Mouse (Mus musculus) right cerebral cortex, adult 2 months (tissue): ENCODE measurements around the gene Slc7a1.

Experiments used
- DNase-seq, 2 experiments: peaks; one replicate each; pipeline ENCODE4 v3.0.0; 2021 to 2022; ENCODE audit warnings: low spot score in 2 of 2

Gene Slc7a1

DNA sequence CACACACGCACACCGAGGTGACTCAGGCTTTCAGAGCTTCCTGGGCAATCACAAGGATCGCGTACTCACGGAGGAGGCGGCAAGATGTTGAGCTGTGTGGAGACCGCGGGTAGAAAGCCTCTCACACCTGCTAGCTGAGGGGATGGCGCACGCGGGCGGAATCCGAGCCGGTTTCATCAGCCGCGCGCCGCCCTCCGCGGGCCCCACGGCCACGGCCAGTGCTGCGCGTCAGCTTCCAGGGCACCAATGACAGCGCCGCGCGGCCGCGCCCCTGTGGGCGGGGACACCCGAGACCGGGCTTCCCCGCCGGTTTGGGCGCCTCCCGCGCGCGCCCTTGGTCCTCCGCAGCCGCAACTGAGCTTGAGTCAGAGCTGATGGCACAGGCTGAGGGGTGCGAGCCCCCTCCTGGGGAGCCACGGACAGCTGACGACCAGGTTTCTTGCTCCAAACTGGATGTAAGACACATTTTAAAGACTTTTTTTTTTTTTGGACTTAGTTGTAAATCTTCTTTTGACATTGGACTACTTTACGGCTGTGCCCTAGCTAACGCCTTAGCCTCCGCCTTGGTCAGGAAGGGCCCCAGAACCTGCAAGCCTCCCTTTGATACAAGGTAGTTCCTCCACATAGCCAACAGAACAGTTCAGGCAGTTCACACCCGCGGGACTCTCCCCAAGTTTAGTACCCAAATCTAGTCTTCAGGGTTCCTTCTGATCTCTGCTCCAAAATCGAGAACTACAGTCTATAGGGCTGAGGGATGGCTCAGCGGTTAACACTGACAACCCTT, at the start of gene Slc7a1:
Gene Slc7a1, minus strand, starts transcription at position 245 of the 784 bp plus-strand sequence.
- DNase-seq, result peak; percentile 89 to 92

DNA sequence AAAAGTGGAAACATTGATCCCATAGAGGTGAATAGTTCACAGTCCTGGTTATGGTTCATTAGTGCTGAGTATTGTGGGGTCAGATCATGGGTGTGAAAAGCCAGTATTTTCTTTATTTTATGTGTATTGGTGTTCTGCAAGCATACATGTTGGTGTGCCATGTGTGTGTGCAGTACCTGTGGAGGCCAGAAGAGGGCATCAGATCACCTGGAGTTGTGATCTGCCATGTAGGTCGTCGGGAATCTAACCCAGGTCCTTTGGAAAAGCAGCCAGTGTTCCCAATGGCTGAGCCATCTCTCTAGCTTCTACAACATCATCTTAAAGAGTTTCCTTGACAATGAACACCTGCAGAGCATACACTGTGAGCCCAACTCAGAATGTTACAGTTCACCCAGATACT, 45.3 kb upstream of the Slc7a1 start:
- no peak for DNase-seq

DNA sequence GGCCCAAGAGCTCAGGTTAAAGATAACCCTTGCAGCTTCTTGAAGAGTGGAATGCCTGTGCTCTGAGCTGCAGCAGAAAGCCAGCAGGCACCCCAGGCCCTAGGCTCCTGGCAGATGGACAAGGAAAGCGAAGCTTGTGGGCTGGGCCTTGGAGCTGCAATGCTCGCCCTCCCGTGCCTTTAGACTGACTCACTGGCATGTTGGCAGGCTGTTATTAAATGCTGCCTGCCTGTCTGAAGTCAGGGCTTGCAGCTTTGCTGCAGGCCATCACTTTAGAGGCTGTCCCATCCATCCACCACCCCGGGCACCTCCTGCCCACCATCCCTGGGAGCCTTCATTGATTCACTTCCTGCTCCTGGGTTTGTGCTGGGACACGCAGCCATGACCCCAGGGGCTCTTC, 44.0 kb upstream of the Slc7a1 start:
- no peak for DNase-seq

DNA sequence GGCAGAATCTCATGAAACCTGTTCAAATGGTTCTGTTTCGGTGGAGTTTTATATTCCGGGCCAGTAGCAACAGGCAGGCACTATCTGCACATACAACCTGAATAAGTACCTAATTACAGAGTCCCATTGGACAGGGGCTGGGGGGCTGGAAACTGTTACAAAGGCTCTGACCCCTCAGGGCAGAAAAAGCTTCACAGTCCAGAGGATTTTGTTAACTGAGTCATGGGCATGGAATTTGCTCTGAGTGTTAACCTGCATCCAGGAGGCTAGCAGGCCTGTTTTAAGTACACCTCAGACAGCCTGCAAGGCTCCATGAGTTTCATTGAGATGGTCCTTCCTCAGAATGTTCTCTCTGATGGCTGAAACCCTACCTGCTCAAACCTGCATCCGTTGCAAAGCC, 36.0 kb upstream of the Slc7a1 start:
- no peak for DNase-seq

DNA sequence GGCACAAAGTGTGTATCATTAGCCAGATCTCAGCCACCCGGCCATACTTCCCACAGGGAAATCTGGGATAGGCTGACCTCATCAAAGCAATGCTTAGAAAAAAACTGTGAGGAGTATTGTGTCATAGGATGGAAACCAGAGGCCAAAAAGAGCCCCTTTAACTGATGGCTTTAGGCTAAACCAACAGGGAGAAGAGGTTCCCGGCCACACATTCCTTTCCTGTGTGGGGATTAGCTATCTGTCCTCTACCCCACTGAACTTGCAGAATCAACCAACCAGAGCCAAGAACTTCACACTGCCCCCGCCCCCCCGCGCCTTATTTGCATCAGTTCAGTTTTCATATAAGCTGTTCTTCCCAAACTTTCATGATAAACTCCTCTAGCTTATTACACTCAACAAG, 32.4 kb upstream of the Slc7a1 start:
- DNase-seq, result no peak

DNA sequence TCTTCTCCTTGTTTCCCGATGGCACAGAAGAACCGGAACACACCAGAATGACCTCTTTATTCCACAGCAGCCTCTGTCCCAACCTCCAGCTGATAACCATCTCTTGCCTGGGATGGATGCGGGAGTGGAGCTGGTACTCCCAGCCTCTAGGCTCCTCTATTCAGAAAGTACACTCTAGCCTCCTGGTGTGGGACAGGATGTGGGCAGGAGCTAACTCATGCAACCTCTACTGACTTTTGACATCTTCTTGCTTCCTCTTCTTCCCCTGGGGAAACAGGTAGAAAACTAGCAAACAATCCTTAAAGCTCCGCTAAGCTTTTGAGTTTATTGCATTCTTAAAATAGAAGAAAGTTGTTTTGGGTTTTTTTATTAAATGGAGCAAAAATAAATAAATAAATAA, 29.1 kb upstream of the Slc7a1 start:
- DNase-seq, result no peak

DNA sequence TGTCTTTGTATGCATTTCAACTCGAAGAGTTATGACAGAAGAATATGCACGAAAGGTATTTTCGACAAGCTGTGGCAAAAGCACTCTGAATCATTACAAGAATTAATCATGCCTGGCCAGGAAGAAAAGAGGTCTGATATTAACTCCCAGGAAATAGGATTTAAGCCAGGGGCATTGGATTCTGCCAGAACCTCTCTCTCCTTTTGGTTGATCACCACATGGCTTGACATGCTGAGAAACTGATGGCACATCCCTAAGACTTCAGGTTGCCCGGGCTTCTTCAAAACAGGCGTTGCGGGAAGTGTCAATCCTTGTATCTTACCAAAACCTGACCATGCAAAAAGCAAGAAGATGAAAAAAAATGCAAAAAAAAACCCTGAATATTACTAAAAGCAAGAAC, 25.4 kb upstream of the Slc7a1 start:
- DNase-seq, result no peak

DNA sequence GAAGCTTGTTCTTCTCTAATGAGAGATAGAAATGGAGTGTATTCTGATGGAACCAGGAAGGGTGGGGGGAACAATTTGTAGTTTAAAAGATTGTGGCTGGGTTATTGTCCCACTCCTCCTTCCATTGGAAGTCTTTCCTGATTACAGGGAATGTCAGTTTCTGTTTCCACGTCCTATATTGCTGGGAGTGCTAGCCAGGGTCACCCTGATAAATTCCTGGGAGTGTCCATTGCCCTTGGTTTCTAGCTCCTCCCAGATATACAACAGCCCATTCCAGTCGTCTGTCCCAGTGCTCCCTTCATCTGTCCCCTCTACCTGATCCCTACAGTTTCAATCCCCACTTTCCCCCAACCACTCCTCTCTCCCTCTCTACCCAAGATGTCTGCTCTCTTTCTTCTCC, 21.6 kb upstream of the Slc7a1 start:
- no peak for DNase-seq

DNA sequence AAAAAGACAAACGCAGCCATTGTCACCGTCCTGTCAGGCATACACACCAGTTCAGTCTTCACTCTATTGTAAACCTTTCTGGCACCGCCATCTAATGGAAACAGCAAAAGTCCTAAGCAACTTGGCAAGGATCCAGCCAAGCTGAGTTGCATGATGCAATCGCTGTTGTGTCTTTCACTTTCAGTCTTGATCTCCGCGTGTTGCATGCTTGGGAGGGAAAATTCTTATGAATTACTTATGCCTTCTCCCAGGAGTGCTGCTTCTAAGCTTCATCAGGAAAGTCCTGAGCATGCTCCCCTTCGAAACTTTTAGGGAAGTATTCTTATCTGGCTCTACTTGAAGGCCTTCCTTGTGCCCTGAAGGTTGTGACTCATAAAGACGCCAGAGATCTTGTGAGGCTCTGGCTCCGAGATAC, 19.4 kb upstream of the Slc7a1 start:
- DNase-seq, result peak in 1 of 2 experiments; percentile 11

DNA sequence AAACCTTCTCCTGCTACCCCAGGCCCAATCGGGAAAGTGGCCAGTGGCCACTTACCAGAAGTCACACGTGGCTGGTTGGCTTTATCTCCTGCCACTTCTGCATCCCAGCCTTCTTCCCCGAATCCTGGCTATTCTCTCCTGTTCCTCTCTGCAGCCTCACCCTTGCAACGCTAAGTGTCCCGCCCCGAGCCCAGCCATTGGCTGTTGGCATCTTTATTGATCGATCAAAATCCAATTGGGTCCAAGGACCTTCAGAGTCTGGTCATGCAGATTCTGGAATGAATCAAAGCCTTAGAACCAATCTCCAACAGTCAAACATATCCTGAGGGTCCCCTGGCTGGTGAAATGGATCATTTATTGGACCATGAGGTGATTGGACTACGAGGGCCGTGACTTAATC, 18.7 kb upstream of the Slc7a1 start:
- no peak for DNase-seq

DNA sequence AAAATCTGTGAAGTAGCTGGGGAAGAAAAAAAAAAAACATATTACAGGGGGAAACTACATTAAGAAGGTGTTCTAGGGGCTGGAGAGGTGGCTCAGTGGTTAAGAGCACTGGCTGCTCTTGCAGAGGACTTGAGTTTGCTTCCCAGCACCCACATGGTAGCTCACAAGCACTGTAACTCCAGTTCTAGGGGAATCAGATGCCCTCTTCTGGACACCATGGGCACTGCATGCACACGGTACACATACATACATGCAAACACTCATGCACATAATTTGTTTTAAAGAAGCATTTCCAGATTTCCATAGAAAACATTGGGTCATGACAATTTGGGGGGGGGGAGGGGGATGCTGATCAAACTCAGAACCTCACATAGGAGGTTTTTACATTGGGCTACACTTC, 18.1 kb upstream of the Slc7a1 start:
- DNase-seq, result no peak

DNA sequence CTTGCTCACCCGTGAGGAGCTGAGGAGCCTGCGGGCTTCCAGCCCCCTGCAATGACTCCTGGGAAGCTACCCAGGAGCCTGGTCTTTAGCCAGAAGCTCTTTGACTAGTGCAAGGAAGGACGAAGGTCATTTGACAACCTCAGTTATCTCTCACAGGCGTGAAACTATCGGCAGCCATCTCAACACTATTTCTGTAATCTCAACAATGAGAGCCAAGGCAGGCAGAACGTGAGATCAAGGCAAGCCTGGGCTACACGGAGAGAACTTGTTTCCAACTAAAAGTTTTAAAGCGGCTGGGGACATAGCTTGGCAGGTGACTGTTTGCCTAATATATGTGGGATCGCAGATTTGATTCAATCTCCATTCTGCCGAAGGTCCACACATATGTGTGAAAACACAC, 16.8 kb upstream of the Slc7a1 start:
- no peak for DNase-seq

DNA sequence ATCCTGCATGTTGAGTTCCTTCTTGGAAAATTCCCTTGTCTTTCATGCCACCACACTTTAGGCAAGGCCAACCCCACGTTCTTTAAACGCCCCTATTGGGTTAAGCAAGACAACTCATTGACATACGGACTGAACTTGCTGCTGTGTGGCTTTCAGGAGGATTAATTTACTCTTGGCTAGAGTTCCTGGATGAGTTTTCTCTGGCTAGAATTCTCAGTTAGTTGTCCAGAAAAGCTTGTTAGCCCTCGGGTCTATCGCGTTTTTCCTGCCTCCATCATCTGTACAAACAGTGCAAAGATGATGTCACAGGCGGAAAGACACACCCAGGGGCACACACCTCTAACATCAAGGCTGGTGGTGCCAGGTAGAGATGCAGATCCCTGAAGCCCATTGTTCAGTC, 14.5 kb upstream of the Slc7a1 start:
- DNase-seq, result no peak

DNA sequence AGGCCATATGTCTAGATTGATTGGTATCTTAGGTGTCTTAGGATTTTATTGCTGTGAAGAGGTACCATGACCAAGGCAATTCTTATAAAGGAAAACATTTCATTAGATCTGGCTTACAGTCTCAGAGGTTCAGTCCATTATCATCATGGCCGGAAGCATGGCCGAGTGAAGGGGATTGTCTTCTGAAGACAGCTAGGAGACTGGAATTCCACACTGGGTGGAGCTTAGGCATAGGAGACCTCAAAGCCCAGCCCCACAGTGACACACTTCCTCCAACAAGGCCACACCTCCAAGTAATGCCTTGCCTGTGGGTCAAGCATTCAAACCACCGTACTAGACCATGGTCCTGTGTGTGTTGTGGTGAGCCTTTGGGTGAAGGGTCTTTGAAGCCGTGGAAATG, 12.8 kb upstream of the Slc7a1 start:
- no peak for DNase-seq

DNA sequence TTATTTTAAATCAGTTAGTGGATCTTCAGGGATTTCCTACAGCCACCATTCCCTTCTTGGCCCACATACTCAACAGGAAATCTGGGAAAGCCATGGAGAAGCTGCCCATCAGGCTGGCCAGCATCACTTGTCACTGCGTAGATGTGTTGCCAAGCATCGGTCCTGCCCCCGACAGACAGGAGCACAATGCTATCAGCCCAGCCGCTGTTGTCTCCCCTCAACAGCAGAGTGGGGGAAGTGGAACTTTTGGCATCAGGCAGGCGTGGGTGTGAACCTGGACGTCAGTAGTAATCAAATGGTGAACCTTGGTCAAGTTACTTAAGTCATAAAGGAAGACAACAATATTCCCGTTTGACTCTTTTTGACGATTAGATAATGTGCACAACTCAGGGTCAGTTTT, 9.8 kb upstream of the Slc7a1 start:
- DNase-seq, result no peak

DNA sequence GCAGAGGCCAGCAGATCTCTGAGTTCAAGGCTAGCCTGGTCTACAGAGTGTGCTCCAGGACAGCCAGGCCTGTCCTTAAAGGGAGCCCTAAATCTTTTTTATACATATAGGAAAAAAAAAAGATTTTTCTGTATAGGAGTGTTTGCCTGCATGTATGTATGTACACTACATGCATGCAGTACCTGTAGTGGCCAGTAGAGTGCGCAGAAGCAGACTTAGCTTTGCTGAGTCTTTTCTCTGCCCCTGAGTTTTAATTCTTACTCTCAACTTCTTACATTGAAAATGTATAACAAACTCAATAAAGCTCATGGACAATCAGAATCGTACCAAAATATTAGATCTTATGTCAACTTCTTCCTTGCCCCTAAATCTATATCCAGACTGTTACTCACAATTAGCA, 7.2 kb upstream of the Slc7a1 start:
- DNase-seq, result no peak

DNA sequence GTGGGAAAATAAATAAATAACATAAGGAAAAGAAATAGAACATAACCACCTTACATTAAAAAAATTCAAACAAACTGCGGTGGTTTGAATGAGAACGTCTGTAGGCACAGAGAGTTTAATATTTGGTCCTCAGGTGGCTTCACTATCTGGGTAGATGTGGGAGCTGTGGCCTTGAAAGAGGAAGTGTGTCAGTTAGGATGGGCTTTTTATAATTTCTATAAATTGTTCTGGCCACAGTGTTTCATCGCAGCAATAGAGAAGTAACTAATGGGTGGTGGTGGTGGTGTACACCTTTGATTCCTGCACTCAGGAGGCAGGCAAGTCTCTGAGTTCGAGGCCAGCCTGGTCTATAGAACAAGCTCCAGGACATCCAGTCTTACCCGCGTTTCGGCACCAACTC, 4.8 kb upstream of the Slc7a1 start:
- no peak for DNase-seq

DNA sequence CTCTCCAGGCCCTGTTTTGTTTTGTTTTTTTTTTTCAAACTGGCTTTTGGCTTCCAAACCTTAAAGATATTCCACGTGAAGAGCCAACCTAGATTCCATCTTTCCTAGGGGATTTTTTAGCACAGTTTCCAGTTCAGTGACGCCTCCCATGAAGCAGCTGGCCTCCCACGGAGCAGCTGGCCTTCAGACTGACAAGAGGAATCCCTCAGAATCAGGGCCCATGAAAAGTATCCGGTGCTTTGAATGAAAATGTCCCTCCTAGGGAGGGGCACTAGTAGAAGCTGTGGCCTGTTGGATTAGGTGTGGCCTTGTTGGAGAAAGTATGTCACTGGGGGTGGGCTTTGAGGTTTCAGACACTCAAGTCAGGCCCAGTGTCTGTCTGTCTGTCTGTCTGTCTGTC, 2.9 kb upstream of the Slc7a1 start:
- DNase-seq, result peak in 1 of 2 experiments; percentile 23

DNA sequence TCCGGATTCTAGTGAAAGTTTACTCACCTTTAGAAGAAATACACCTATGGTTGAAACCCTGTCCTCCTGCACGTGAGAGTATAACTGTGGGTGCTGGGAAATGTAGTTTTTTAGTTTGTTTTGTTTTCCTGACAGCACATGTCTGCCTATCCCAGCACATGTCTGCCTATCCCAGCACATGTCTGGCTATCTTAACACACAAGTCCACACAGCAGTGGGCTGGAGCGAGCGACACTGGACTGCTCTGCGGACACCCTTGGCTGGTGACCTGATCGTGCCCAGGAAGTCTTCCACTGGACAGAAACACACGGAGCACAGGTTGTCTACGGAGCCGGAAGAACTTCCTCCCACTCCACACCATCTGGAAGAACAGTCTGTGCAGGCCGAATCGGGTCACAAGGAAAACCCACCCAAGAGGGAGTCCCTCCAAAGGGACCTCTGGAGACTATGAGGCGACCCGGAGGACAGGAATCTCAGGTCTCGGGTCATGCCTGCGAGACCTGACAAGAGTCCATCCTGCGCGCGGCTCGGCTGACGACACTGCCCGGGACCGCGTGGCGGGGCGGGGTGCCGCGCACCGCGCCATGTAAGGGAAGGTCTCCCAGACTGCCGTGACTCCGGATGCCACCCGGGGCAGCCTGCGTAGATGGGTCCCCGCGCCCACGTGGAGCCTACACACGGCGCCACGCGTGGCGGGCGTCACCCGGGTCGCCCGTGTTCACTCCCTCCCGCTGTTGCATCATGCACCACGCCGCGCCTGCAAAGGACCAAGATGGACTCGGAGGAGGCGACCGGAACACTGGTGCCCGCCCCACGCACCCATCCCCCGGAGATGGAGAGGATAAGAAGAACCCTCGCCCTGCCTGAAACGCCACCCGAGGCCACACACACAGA, 691 bp downstream of the Slc7a1 start:
- peak; percentile 21 to 51 for DNase-seq

DNA sequence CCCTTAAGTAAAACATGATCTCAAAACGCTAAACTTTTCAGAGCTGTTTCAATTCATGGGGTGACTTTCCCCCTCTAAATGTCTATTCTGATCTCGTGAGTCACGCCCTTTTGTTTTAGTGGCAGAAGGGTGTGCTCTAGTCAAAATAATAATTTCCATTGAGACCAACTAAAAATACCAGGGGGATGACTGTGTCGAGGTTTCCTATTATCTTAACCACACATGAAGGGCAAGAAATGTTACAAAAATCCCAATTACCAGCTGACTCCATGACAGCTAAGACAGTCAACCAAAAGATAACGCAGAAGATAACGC, 1.3 kb downstream of the Slc7a1 start:
- DNase-seq, result no peak

DNA sequence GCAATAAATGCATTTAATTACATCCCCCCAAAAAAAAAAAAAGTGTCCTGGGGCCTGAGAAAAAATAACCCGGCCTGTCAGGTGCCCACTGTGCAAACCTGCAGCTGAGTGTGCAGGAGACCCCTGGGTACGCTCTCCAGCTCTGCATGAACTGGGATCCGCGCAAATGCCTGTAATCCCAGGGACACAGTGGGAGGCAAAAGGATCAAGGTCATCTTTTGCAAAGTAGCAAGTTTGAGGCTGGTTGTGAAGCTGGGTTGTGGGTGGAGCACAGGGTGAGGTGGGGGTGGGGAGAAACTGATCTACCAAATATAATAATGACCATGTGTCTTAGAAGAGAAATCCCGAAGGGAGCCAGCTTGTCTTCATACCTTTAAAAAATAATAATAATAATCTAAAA, 1.8 kb downstream of the Slc7a1 start:
- no peak for DNase-seq

DNA sequence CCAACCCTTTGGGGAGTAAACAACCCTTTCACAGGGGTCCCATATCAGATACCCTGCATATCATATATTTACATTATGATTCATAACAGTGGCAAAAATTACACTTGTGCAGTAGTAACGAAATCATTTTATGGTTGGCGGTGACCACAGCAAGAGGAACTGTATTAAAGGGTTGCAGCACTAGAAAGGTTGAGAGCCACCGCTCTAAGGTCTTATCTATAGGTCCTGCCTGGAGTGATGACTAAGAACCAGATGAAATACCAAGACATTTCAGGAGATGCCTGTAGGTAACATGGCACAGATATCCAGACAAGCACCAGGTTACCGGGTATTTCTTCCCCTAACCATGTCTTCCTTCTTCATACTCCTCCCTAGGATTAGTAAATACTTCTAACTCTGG, 2.3 kb downstream of the Slc7a1 start:
- no peak for DNase-seq

DNA sequence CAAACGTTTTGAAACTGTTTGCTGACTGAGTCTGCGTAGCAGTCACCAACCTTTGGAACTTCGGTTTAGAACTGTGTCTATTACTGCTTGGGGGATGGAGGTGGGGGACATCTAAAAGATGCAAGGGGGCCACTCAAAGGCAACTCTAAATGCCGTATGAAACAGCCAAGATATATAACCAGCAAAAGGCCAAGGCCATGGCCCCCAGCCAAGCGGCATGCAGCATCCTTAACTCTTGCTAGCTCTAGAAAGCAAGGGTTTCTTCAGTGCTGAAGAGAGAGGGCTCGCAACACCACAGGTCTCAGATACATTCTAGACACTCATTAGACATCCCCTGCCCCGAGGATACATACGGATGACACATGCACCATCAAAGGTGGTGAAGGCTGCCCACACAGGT, 6.4 kb downstream of the Slc7a1 start:
- no peak for DNase-seq
